Comparison of ENCODE assay signal across 8 mouse cellular contexts in genomic region chr19:29066981-29067471, GRCm38 (mm10). TPM values are rescaled to one million over a fixed set of nuclear protein-coding genes. Genes with fewer than 3 reads are reported as not detected.
A peak's percentile ranks its signal among the peaks of the same experiment; 100 is the strongest.
DNase-seq lines count a peak whose midpoint lies in the region; ATAC-seq and TF ChIP-seq lines count a peak whose summit lies in the region.

No protein-coding gene starts in this region.

- TF ChIP-seq EP300 in heart, adult 2 months (IDR thresholded peaks at IDR 0.05; ENCODE audit: insufficient read depth, low read depth, low read length): peak; percentile 61

- TF ChIP-seq POLR2A in cortical plate, adult 2 months (IDR thresholded peaks at IDR 0.05; ENCODE audit: extremely low read depth, insufficient read depth, low read length): peak; percentile 37; the same call in 1 of the 2 replicates
- peak; percentile 93 for TF ChIP-seq POLR2A in heart, adult 2 months (IDR thresholded peaks at IDR 0.05; ENCODE audit: insufficient read depth, low read depth, low read length)

- ATAC-seq in lung, embryonic 15.5 days (ENCODE audit: borderline replicate concordance, extremely low read depth, low FRiP score, low TSS enrichment): peak; percentile 84; the same call in 1 of the 2 replicates
- peak; percentile 36; the same call in 1 of the 2 replicates for ATAC-seq in neural tube, embryonic 15.5 days (ENCODE audit: low FRiP score)

- peak overlapping the region; percentile 89 for H3K27ac ChIP-seq in cortical plate, adult 2 months (ENCODE audit: insufficient read depth, low read length)
- peak overlapping the region; percentile 86 for H3K27ac ChIP-seq in heart, adult 2 months
- H3K27ac ChIP-seq in lung, embryonic 15.5 days: no peak overlapping the region
- H3K27ac ChIP-seq in neural tube, embryonic 15.5 days (replicated peaks): no peak overlapping the region

- intact Hi-C loops in heart, adult 2 months (cut with DNase I): loop anchor here (1.0 to 10.0 kb wide), 3 partner anchors 33 to 438 kb away; no protein-coding TSS in a partner anchor

- peak overlapping the region; percentile 37 for H3K4me2 ChIP-seq in lung, embryonic 15.5 days
- H3K4me2 ChIP-seq in neural tube, embryonic 15.5 days: peak overlapping the region; percentile 41

- H3K4me3 ChIP-seq in cortical plate, adult 2 months (ENCODE audit: insufficient read depth, low read length): peak overlapping the region; percentile 24
- peak overlapping the region; percentile 54 for H3K4me3 ChIP-seq in heart, adult 2 months
- peak overlapping the region; percentile 11 for H3K4me3 ChIP-seq in lung, embryonic 15.5 days
- peak overlapping the region; percentile 22 for H3K4me3 ChIP-seq in neural tube, embryonic 15.5 days (replicated peaks)

- H3K79me2 ChIP-seq in heart, adult 2 months (replicated peaks; ENCODE audit: control insufficient read depth, insufficient read depth, low read length): no peaks in the 10 kb centered on the region

- TF ChIP-seq CTCF in cortical plate, adult 2 months (IDR thresholded peaks at IDR 0.05; ENCODE audit: extremely low read depth, insufficient read depth, low read length): no peak
- TF ChIP-seq CTCF in heart, adult 2 months (IDR thresholded peaks at IDR 0.05): no peak

- no peaks in the 10 kb centered on the region for H3K27me3 ChIP-seq in heart, adult 2 months (ENCODE audit: control insufficient read depth, insufficient read depth, low read length)
- H3K27me3 ChIP-seq in lung, embryonic 15.5 days: no peaks in the 10 kb centered on the region
- no peaks in the 10 kb centered on the region for H3K27me3 ChIP-seq in neural tube, embryonic 15.5 days (replicated peaks)

- peak; percentile 93 for DNase-seq in A20 (ENCODE audit: low read depth, low spot score)
- peak; percentile 62 for DNase-seq in Muller cell, postnatal 12 days (ENCODE audit: inconsistent ontology term)
- DNase-seq in heart, adult 2 months: peak; percentile 84 to 90
- DNase-seq in kidney, adult 11 months: peak; percentile 91
- peak; percentile 68 to 74 for DNase-seq in thymus, postnatal 36 days

- H3K9me3 ChIP-seq in lung, embryonic 15.5 days: no peaks in the 10 kb centered on the region
- H3K9me3 ChIP-seq in neural tube, embryonic 15.5 days (replicated peaks): no peaks in the 10 kb centered on the region

- no peaks in the 10 kb centered on the region; the same call in 1 of the 2 replicates for H3K36me3 ChIP-seq in heart, adult 2 months (ENCODE audit: control insufficient read depth, insufficient read depth, low read length)
- no peaks in the 10 kb centered on the region for H3K36me3 ChIP-seq in lung, embryonic 15.5 days
- H3K36me3 ChIP-seq in neural tube, embryonic 15.5 days: no peaks in the 10 kb centered on the region

- H3K9ac ChIP-seq in heart, adult 2 months (ENCODE audit: low read depth, low read length): peak overlapping the region; percentile 59
- no peak overlapping the region; the same call in 1 of the 2 replicates for H3K9ac ChIP-seq in lung, embryonic 15.5 days
- no peak overlapping the region for H3K9ac ChIP-seq in neural tube, embryonic 15.5 days (replicated peaks)

- peaks cover 4% of the 10 kb centered on the region for H3K4me1 ChIP-seq in cortical plate, adult 2 months (ENCODE audit: control insufficient read depth, insufficient read depth, low read length)
- peaks cover 12% of the 10 kb centered on the region for H3K4me1 ChIP-seq in heart, adult 2 months (ENCODE audit: control insufficient read depth, insufficient read depth, low read length)
- peaks cover 14% of the 10 kb centered on the region; the same call in 1 of the 2 replicates for H3K4me1 ChIP-seq in lung, embryonic 15.5 days
- peaks cover 15% of the 10 kb centered on the region for H3K4me1 ChIP-seq in neural tube, embryonic 15.5 days

- 8% methylated on average over 11 of the region's 11 CpGs for WGBS in heart, adult 2 months
- 6% methylated on average over 11 of the region's 11 CpGs for WGBS in lung, embryonic 15.5 days
- 11% methylated on average over 11 of the region's 11 CpGs for WGBS in neural tube, embryonic 15.5 days

RNA-seq across cellular contexts. Expression of gene Ak3, which starts 19.3 kb away (rescaled TPM):
- polyA plus RNA-seq in cortical plate, adult 2 months (2012; rRNA removed): 65.9 and 71.0 TPM in 2 replicates
- total RNA-seq in heart, adult 2 months (2021): 100 to 1,000 TPM in 1 of 2 experiments, 10 to 100 TPM in 1; 85.8 to 101 TPM
- polyA plus RNA-seq in heart, adult 2 months (2012; rRNA removed): 70.1 and 94.1 TPM in 2 replicates
- polyA plus RNA-seq in lung, embryonic 15.5 days (2015; fragmentation: Nextera tagmentation; extraction: Ambion mirVana): 71.4 and 80.3 TPM in 2 replicates
- 66.1 and 69.8 TPM in 2 replicates for polyA plus RNA-seq in neural tube, embryonic 15.5 days (2015; fragmentation: Nextera tagmentation; extraction: Ambion mirVana)

RNA-seq across cellular contexts. Expression of gene Rcl1, which starts 34.1 kb away (rescaled TPM):
- polyA plus RNA-seq in cortical plate, adult 2 months (2012; rRNA removed): 16.5 and 16.7 TPM in 2 replicates
- 1 to 10 TPM; 5.0 to 6.2 TPM for total RNA-seq in heart, adult 2 months (2021)
- 5.3 and 5.6 TPM in 2 replicates for polyA plus RNA-seq in heart, adult 2 months (2012; rRNA removed)
- 51.4 and 51.5 TPM in 2 replicates for polyA plus RNA-seq in lung, embryonic 15.5 days (2015; fragmentation: Nextera tagmentation; extraction: Ambion mirVana)
- 41.0 and 49.0 TPM in 2 replicates for polyA plus RNA-seq in neural tube, embryonic 15.5 days (2015; fragmentation: Nextera tagmentation; extraction: Ambion mirVana)

Comparison
In these comparisons a context has a peak if more than half of its experiments do, and no peak if none do; other contexts are left out.
1. H3K27ac ChIP-seq: peak in cortical plate, adult 2 months (single experiment) and heart, adult 2 months (single experiment); none in lung, embryonic 15.5 days (single experiment) and neural tube, embryonic 15.5 days (single experiment).
2. Peak in every context shown above with its lines, with median percentiles within 50 percentile points of each other: DNase-seq and H3K4me3 ChIP-seq.